Mouse (Mus musculus): ENCODE data around the gene B4galt7.

DNA sequence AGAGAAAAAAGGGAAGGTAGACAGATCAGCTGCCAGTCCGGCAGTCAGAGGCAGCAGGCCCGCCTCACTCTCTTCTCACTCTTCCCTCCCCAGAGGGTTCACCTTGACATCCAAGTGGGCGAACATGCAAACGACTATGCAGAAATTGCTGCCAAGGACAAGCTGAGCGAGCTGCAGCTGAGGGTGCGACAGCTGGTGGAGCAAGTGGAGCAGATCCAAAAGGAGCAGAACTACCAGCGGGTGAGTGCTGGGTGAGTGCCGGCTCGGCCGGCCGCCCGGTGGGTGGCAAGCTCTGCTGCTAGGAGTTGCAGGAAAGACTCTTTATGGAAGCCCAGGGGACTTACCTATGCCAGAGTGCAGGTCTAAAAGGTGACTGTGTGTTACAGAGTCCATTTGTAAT is 4.3 kb upstream of the B4galt7 start:
- TF ChIP-seq CTCF (IDR thresholded peaks at IDR 0.05; ENCODE audit: low read depth, low read length) (no peak), POLR2A (IDR thresholded peaks at IDR 0.05; ENCODE audit: borderline replicate concordance, low read depth, low read length) (no peak)

Measured in bone marrow macrophage, adult 2 months (primary cell).